Mouse (Mus musculus) gastrocnemius, adult 8-10 months (tissue): ENCODE data around the gene Tacc2. TPM values are rescaled to one million over a fixed set of nuclear protein-coding genes. Genes with fewer than 3 reads are reported as not detected.
"Not testable (repeated sequence)": the region's sequence is repeated elsewhere in the genome, so short reads cannot be mapped to it uniquely, and the experiment has no call there.

ENCODE experiments used
- DNase-seq, 2 experiments: peaks; one replicate each; pipeline ENCODE4 v3.0.0; 2022; ENCODE audit warnings: low spot score in 2 of 2
- total RNA-seq, 4 experiments: library from RNA; stranded (reverse); gene quantifications; 2 replicates each; pipeline ENCODE4 v1.2.4; 2022

Gene Tacc2
- total RNA-seq, 4 experiments from 2014 or later = 458 to 672 (median 534) TPM

DNA sequence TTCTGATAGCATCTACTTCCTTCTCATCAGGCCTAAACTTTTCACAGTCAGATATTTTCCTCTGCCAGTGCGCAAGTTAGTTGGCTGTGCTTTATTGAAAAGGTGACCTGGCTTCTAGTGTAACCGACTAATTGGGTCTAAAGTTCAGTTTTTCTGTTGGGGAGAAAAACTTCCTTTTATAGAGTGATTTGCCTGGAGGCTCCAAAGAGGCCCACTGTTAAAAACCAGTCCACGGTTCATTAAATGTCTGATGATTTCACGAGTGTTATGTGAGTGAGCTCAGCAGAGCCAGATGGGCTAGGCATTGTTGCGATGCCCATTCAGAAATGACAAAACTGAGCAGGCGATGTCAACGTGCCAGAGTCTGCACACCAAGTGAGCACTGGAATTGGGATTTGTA, 6.8 kb upstream of the Tacc2 start:
- DNase-seq = no peak

DNA sequence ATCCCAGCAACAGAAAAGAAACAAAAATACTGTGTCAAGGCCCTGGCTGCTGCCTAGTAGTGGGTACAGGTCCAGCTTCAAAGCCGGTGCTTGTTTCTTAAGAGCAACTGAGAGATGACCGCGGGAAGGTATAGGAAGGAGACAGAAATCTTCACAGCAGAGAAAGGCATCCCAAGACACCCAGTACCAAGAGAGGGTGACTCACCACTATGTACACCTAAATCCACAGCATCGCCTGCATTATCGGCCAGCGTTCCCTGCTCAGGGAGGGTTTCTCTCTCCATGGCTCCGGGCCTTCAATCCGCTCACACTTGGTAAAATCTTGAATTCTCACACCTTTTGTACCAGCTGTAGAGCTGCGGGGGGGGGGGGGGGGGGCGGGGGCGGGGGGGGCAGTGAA, 4.4 kb upstream of the Tacc2 start, which contains the start of gene Nsmce4a:
Nsmce4a (minus strand) TSS at position 298 of the 400 bp plus-strand sequence.
- DNase-seq = no peak

DNA sequence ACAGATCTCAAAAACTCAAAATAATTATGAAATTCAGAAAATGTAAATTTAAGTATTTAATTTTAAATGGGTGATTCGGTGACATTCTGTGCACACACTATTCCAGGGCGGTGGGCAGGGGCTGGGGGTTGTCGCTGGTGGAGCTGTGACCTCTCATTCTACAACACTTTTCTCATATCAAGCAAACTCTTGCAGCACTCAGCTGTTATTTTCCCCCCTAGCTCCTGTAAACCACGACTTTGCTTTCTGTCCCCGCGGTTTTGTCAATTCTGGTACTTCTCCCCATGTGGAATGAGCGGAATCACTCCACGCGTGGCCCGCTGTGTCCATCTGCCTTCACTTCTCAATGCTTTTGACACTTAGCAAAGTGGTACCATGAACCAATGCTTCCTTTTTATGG, 3.5 kb upstream of the Tacc2 start:
- DNase-seq = no peak

- no peak for DNase-seq
Measured at GRCm38 (mm10) chr7:130574211-130574991, 2.8 kb upstream of the Tacc2 start.

DNA sequence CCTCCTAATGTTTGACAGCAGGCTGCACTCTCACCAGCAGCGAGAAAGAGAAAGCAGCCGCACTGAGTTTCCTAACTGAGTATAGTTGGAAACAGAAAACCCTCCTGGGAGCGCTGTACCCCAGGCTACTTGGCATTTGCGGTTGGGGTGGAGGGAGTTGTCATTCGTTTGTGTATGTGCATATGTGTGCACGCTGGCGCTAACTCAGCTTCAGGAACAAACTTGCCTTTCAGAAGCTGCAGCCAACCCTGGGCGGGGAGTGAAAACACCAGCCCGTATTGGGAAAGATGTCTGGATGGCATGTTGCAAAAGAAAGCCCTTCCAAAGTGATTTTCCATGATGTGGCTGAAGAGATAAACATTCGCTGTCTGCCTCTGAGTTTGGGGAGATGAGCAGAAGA, 257 bp upstream of the Tacc2 start:
- no peak for DNase-seq

DNA sequence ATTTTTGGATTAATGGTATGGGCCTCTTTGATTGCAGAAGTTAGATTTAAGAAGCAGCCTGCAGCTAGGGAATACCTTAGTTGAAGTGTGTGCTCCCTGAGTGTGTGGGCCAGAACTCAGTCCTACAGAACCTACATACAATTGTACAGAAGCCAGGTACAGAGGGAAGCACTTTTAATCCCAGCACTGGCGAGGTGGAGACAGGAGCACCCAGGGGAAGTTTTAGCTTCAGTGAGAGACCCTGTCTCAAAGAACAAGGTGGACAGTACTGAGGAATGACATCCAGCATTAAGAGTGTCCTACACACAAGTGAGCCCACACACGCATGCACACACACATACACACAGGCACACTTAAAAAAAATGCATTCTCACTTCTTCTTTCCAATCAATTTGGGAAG, 828 bp downstream of the Tacc2 start:
- no peak for DNase-seq

GRCm38 (mm10) chr7:130578607-130579006, 1.4 kb downstream of the Tacc2 start:
- no peak for DNase-seq

DNA sequence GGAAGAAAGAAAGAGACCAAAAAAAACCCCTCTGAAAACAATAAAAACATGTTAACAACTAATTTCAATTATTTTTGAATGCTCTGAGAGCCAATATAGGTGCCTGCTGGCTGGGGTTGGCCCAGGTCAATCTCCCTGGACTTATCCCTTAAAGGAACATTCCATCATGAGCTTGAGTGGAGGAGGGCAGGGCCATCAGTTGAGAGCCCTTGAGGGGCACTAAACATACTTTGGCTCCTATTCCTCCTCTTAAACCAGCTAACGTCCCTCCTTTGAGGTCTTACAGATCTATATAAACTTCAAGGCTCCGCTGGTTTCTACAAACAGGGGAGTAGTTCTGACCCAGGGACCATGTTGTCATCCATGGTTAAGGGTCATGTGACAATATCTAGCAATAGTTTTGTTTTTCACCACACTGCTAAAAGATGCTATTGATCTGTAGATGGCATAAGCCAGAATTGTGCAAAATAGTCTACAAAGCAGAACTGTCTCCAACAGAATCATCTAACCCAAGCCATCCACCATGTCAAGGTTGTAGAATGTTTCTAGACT, 9.4 kb downstream of the Tacc2 start:
- no peak for DNase-seq

- no peak for DNase-seq
Measured at GRCm38 (mm10) chr7:130590081-130590828, 13.0 kb downstream of the Tacc2 start.

DNA sequence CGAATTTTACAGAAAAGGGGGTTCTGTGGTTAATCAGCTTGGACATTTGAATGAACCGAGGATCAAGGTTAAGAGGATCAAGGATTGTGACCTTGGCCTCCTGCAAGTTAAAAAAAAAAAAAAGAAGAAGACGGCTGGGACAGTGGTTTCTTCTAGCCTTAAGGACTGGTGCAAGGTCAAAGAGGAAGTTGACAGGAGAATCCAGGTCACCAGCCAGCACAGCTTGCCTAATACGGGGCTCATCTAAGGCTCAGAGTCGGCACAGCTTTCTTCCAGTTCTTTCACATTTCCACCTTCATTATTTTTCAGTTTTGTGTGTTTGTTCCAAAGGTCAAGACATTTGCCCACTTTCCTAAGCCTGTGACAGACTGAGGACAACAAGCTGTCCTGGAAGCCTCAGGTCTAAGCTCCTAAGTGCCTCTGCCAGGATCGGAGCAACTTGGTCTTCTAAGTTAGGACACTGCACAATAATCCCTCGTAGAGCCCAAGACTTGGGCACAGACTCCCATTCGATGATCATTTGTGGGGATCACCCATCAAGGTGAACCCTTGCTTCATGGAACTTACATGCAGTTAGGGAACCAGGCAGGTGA, 13.7 kb downstream of the Tacc2 start:
- no peak for DNase-seq

DNA sequence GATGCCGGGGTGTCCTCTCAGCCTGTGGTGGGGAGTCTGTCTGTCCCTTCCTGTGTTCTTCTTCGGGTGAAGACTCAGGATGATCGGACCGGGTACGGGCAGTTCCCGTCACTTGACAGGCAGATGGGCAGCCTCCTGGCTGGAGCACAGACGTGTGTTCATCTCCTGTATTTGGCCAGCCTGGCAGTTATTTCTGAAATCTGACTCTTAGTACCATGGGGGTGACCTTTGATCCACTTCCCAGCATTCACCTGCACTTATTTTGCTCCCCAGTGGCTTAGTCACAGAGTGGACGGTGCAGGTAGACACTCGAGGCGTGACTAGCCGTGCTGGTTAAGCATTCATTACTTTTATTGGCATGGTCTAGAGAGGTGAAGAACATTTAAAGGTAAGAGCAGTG, 15.7 kb downstream of the Tacc2 start:
- DNase-seq = not testable (repeated sequence)

DNA sequence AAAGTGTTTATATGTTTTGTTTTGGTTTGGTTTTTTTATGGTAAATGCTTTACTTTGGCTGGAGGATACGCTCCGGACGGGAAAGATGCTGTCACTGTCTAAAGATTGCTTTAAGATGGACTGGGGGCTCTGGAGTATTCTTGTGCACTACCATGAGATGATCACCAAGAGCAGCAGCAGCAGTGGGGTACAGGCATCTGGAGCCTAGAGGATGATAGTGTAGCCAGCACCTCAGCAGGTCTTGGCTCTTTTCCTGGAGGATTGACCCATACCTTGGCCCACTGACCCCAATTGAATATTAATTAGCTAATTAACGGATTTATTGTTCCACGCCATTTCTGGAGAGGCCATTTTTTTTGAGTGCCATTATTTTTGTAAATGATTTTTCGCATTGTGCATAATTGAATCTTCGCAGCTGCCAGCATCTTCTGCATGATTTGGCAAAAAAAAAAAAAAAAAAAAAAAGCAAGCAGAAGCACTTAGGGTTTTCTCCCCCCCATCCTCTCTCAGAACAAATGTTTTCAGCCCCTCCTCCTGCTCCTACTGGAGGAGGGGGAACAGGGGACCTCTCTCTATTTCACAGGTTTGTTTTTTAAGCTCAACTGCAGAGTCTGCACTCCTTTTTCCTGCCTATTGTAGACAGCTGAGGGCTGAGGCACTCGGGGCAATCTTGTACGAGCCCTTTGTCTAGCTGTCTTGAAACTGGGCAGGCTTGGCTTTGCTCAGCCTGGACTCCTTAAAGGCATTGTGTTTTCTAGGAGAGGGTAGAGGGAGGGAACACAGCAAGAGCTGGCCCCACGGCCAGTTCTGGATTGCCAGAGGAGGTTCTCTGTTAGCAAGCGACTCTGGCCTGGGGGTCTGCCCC, 16.4 kb downstream of the Tacc2 start:
- not testable (repeated sequence) for DNase-seq

DNA sequence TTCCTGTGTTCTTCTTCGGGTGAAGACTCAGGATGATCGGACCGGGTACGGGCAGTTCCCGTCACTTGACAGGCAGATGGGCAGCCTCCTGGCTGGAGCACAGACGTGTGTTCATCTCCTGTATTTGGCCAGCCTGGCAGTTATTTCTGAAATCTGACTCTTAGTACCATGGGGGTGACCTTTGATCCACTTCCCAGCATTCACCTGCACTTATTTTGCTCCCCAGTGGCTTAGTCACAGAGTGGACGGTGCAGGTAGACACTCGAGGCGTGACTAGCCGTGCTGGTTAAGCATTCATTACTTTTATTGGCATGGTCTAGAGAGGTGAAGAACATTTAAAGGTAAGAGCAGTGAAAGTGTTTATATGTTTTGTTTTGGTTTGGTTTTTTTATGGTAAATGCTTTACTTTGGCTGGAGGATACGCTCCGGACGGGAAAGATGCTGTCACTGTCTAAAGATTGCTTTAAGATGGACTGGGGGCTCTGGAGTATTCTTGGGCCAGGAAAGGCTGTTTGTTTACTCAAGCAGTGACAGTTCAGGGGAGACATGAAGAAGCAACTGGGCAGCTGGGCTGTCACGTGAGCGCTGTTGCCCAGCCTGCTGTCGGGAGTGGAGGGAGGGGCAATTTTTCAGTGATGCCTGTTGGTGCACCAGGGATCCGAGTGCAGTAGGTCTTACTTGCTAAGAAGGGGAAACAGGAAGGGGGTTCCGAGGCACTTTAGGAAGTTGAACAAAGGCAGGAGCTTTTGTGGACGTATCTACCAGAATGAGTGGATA, 19.0 kb downstream of the Tacc2 start:
- peak; percentile 45 to 61 for DNase-seq

DNA sequence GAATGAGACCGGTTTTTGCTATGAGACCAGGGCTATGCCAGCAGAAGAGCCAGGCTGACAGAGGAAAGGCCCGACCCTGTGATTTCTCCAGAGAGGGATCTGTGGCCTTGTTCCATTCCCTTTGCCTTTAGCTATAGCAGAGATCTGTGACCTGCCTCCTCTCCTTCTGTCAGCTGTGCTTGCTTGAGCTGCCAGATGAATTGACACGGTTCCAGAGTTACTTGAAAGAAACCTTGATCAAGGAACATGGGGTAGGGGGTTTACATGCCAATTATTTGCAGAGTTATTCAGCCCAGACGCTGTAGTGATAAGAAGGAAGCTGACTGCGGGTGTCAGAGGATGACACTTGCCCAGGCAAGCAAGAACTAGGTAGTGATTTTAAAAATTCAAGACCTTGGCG, 20.3 kb downstream of the Tacc2 start:
- DNase-seq = no peak

- no peak for DNase-seq
Measured at GRCm38 (mm10) chr7:130600074-130600473, 22.8 kb downstream of the Tacc2 start.

GRCm38 (mm10) chr7:130600546-130600945, 23.3 kb downstream of the Tacc2 start:
- no peak for DNase-seq

DNA sequence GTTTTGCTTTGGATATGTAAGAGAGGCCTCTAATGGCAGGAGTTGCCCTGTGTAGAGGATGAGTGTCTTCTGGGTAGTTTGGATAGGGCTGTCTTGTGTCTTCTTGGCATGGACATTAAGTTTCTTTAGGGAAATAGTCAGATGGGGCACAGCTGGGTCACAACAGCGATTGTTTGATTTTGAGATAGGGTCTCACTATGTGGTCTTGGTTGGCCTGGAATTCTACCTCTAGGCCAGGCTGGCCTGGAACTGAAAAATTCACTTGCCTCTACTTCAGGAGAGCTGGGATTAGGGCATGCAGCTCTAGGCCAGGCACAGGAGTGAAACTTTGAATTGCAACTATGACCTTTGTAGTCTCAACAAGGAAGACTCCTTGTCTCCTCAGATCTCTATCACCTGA, 25.6 kb downstream of the Tacc2 start:
- no peak for DNase-seq

GRCm38 (mm10) chr7:130603556-130603955, 26.3 kb downstream of the Tacc2 start:
- no peak for DNase-seq

- DNase-seq = no peak
Measured at GRCm38 (mm10) chr7:130604390-130604789, 27.2 kb downstream of the Tacc2 start.

DNA sequence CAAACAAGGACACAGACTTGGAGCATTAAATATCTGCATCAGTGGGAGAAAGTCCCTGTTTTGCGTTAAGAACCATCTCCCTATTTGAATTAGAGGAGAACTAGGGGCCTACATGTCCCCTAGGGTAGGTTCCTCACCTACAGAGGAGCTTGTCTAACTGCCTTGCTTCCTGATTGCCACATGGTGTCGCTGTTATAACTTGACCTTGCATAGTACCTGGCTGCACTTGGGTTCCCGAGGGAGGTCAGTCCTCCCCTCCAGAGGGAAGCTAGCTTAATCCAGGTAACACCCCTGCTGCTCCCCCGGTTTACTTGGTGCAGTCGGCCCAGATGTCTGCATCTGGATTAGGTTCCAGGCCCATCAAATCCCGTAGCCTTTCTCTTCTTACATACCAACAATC, 27.9 kb downstream of the Tacc2 start:
- DNase-seq = no peak
